Mouse (Mus musculus): ENCODE data around the gene 4921517D22Rik.

DNA sequence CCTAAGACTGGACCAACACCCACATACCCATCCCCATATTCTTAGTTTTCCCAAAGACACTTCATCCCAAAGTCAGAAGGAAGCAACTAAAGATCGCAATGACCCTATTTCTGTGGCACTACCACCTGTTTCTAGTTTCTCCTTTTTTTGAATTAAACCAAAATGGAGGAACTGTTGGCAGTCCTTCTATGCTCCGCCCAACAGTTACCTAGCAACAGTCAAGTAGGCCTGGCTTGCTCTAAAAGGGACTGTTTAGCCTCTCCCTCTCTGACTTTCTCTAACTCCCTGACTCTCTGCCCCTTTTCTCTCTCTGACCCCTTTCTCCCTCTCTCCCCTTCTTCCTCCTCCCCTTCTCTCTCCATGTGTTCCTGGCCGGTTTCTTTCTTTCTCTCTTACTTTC is 8.7 kb downstream of the 4921517D22Rik start:
- no peak for TF ChIP-seq CTCF (IDR thresholded peaks at IDR 0.05; ENCODE audit: borderline replicate concordance, insufficient read depth, low read depth, low read length)
- TF ChIP-seq POLR2A (IDR thresholded peaks at IDR 0.05; ENCODE audit: borderline replicate concordance, insufficient read depth, low read length): no peak

All from cerebellum, adult 2 months (tissue).